Mouse (Mus musculus) spleen, adult 2 months (tissue): ENCODE measurements around the gene Ptpn9.
"Not testable (repeated sequence)": the region's sequence is repeated elsewhere in the genome, so short reads cannot be mapped to it uniquely, and the experiment has no call there.

Experiments used
- CTCF ChIP-seq: fragments of 200-500 bp; IDR thresholded peaks from 2 replicates; pipeline ENCODE4 v1.5.1; 2011; ENCODE audit warnings: mild to moderate bottlenecking, inconsistent platforms; ENCODE audit not compliant: insufficient read depth, insufficient read length, insufficient replicate concordance; ENCODE audit errors: extremely low read depth
- POLR2A ChIP-seq: fragments of 200-500 bp; IDR thresholded peaks from 2 replicates; pipeline ENCODE4 v1.6.1; 2011; ENCODE audit warnings: low read depth, low read length, inconsistent platforms

DNA sequence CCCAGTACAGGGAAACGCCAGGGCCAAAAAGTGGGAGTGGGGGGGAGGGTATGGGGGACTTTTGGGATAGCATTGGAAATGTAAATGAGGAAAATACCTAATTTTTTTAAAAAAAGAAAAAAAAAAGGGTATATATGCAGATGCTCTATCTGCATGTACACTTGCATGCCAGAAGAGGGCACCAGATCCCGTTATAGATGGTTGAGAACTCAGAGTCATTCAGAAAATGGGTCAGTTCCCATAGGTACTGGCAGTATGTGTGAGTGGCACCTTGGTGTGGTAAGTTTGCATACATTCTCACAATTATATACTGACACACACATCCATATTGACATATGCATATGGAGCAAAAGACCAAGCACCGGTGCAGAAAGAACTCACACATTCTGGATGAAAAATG is 47.2 kb upstream of the Ptpn9 start:
- peak; percentile 12; the same call in 1 of the 2 replicates for TF ChIP-seq CTCF
- not testable (repeated sequence) for TF ChIP-seq POLR2A
